17 mouse cellular contexts compared by ENCODE assay signal in genomic region chr2:50841881-50842280, GRCm38 (mm10).
DNase-seq lines count a peak whose midpoint lies in the region; ATAC-seq and TF ChIP-seq lines count a peak whose summit lies in the region.
"Had no signal": no experiment of that assay in that cellular context is flagged by ENCODE, and none has a peak within 500 bp of the region (broad histone marks: within the 10 kb centered on the region; RNA-seq: fewer than 3 reads in every experiment).

No protein-coding gene starts in this region.

- ATAC-seq in liver, embryonic 14.5 days (ENCODE audit: insufficient read depth), result no peak
- ATAC-seq in liver, embryonic 12.5 days, result no peak
- ATAC-seq: forebrain, embryonic 13.5 days; hindbrain, postnatal 0 days had no signal

- no peak for TF ChIP-seq CTCF in liver, embryonic 14.5 days (IDR thresholded peaks at IDR 0.05; ENCODE audit: low read depth)
- TF ChIP-seq CTCF in bone marrow macrophage, adult 2 months (IDR thresholded peaks at IDR 0.05; ENCODE audit: low read depth, low read length), result no peak

- H3K4me3 ChIP-seq in liver, embryonic 14.5 days (ENCODE audit: insufficient read depth in 1 of 2, low read depth in 2 of 2, low read length in 2 of 2), result no peak overlapping the region
- no peak overlapping the region for H3K4me3 ChIP-seq in liver, embryonic 12.5 days
- no peak overlapping the region for H3K4me3 ChIP-seq in bone marrow macrophage, adult 2 months (ENCODE audit: insufficient read depth, low read length)
- H3K4me3 ChIP-seq: embryonic facial prominence, embryonic 15.5 days; forebrain, embryonic 13.5 days; heart, adult 2 months; left cerebral cortex, adult 2 months; limb, embryonic 13.5 days had no signal

- H3K4me2 ChIP-seq in liver, embryonic 14.5 days (ENCODE audit: low read depth), result no peak overlapping the region
- H3K4me2 ChIP-seq in liver, embryonic 12.5 days, result no peak overlapping the region
- H3K4me2 ChIP-seq: embryonic facial prominence, embryonic 15.5 days; forebrain, embryonic 13.5 days; limb, embryonic 13.5 days had no signal

- H3K27me3 ChIP-seq in liver, embryonic 14.5 days (ENCODE audit: control insufficient read depth, insufficient read depth, low read length), result no peaks in the 10 kb centered on the region
- no peaks in the 10 kb centered on the region for H3K27me3 ChIP-seq in liver, embryonic 12.5 days (replicated peaks)
- H3K27me3 ChIP-seq: embryonic facial prominence, embryonic 15.5 days; forebrain, embryonic 13.5 days; limb, embryonic 13.5 days had no signal

- 8% methylated on average over 2 of the region's 2 CpGs for WGBS in liver, embryonic 14.5 days (ENCODE audit: insufficient replicate concordance)
- 27% methylated on average over 2 of the region's 2 CpGs for WGBS in liver, embryonic 12.5 days (ENCODE audit: insufficient replicate concordance)

- H3K27ac ChIP-seq in liver, embryonic 14.5 days, result no peak overlapping the region
- no peak overlapping the region for H3K27ac ChIP-seq in liver, embryonic 12.5 days
- H3K27ac ChIP-seq in bone marrow macrophage, adult 2 months (ENCODE audit: insufficient read depth, low read depth, low read length), result peak overlapping the region; percentile 75
- H3K27ac ChIP-seq: embryonic facial prominence, embryonic 15.5 days; forebrain, embryonic 13.5 days; heart, adult 2 months; hindbrain, postnatal 0 days; left cerebral cortex, adult 2 months; limb, embryonic 13.5 days had no signal

- TF ChIP-seq EP300 in liver, embryonic 14.5 days (IDR thresholded peaks at IDR 0.05; ENCODE audit: low read depth), result no peak

- TF ChIP-seq POLR2A in bone marrow macrophage, adult 2 months (IDR thresholded peaks at IDR 0.05; ENCODE audit: borderline replicate concordance, low read depth, low read length), result no peak

- H3K36me3 ChIP-seq in liver, embryonic 14.5 days (replicated peaks; ENCODE audit: control insufficient read depth, insufficient read depth, low read depth), result no peaks in the 10 kb centered on the region
- no peaks in the 10 kb centered on the region for H3K36me3 ChIP-seq in liver, embryonic 12.5 days
- H3K36me3 ChIP-seq: embryonic facial prominence, embryonic 15.5 days; limb, embryonic 13.5 days had no signal

- peak in 2 of 3 experiments; percentile 4 to 24 for DNase-seq in liver, embryonic 14.5 days (ENCODE audit: low read depth in 3 of 3, low spot score in 3 of 3)
- DNase-seq in B cell, adult 2 months, result peak; percentile 60 to 65
- DNase-seq in monocyte, adult 2 months (ENCODE audit: low read depth in 1 of 2, low spot score in 2 of 2), result peak; percentile 4 to 45
- DNase-seq in frontal cortex, postnatal 36 days (ENCODE audit: low spot score in 2 of 2), result no peak
- no peak for DNase-seq in thymus, adult 18-20 months
- DNase-seq: cerebellum, adult 8-10 months; heart, adult 2 months; heart, postnatal 14 days; midbrain, embryonic 14.5 days; thymus, adult 2 months had no signal

- no peak overlapping the region for H3K9ac ChIP-seq in liver, embryonic 14.5 days (replicated peaks)
- H3K9ac ChIP-seq in liver, embryonic 12.5 days, result no peak overlapping the region
- H3K9ac ChIP-seq: embryonic facial prominence, embryonic 15.5 days; forebrain, embryonic 13.5 days; limb, embryonic 13.5 days had no signal

- H3K4me1 ChIP-seq in liver, embryonic 14.5 days (replicated peaks; ENCODE audit: control insufficient read depth in 2 of 2, insufficient read depth in 2 of 2, low read length in 1 of 2), result no peaks in the 10 kb centered on the region
- no peaks in the 10 kb centered on the region for H3K4me1 ChIP-seq in liver, embryonic 12.5 days
- H3K4me1 ChIP-seq in bone marrow macrophage, adult 2 months (ENCODE audit: control insufficient read depth, insufficient read depth, low read length), result peaks cover 20% of the 10 kb centered on the region
- H3K4me1 ChIP-seq: embryonic facial prominence, embryonic 15.5 days; forebrain, embryonic 13.5 days; limb, embryonic 13.5 days had no signal

- no peaks in the 10 kb centered on the region for H3K9me3 ChIP-seq in liver, embryonic 14.5 days (ENCODE audit: control insufficient read depth, low read length)
- no peaks in the 10 kb centered on the region for H3K9me3 ChIP-seq in liver, embryonic 12.5 days (replicated peaks)
- H3K9me3 ChIP-seq: embryonic facial prominence, embryonic 15.5 days; forebrain, embryonic 13.5 days had no signal

Comparison
In these comparisons a context has a peak if more than half of its experiments do, and no peak if none do; other contexts are left out.
1. DNase-seq: peak in liver, embryonic 14.5 days (2 of 3), B cell, adult 2 months (2 of 2) and monocyte, adult 2 months (2 of 2); none in frontal cortex, postnatal 36 days (0 of 2) and thymus, adult 18-20 months (0 of 2).